Mouse (Mus musculus) lung, postnatal 0 days (tissue): Measurements from ENCODE around the gene Man2a1. TPM values are rescaled to one million over a fixed set of nuclear protein-coding genes. Genes with fewer than 3 reads are reported as not detected.

Experiments
- ATAC-seq: fragments of 200-750 bp; cut with Nextera tagmentation; 2 replicates; pipeline ENCODE4 v1.8.0; 2017; ENCODE audit warnings: moderate library complexity
- DNase-seq: peaks from one replicate; pipeline ENCODE4 v3.0.0-alpha.2; 2016; ENCODE audit warnings: low spot score
- H3K27ac ChIP-seq: fragments of 300-500 bp; sonication (generic); 2 replicates; pipeline ENCODE4 v1.5.1; 2014; ENCODE audit warnings: antibody characterized with exemption, mild to moderate bottlenecking, low read length, mixed read lengths
- H3K27me3 ChIP-seq: fragments of 300-500 bp; sonication (generic); replicated peaks from 2 replicates; pipeline ENCODE4 v1.6.1; 2014; ENCODE audit warnings: low read length, mixed read lengths; ENCODE audit not compliant: insufficient read depth
- H3K36me3 ChIP-seq: fragments of 300-500 bp; sonication (generic); 2 replicates; pipeline ENCODE4 v1.6.1; 2014; ENCODE audit warnings: low read length, mixed read lengths; ENCODE audit not compliant: insufficient read depth
- H3K4me1 ChIP-seq: fragments of 300-500 bp; sonication (generic); 2 replicates; pipeline ENCODE4 v1.6.1; 2014; ENCODE audit warnings: antibody characterized with exemption, low read depth, low read length, mixed read lengths; ENCODE audit not compliant: insufficient read depth
- H3K4me2 ChIP-seq: fragments of 300-500 bp; sonication (generic); replicated peaks from 2 replicates; pipeline ENCODE4 v1.6.1; 2014; ENCODE audit warnings: low read depth, mild to moderate bottlenecking, low read length, moderate library complexity, mixed read lengths
- H3K4me3 ChIP-seq: fragments of 300-500 bp; sonication (generic); 2 replicates; pipeline ENCODE4 v1.5.1; 2014; ENCODE audit warnings: low read depth, low read length
- H3K9ac ChIP-seq: fragments of 300-500 bp; sonication (generic); replicated peaks from 2 replicates; pipeline ENCODE4 v1.6.1; 2014; ENCODE audit warnings: low read depth, mild to moderate bottlenecking
- H3K9me3 ChIP-seq: fragments of 300-500 bp; sonication (generic); 2 replicates; pipeline ENCODE4 v1.6.1; 2016; ENCODE audit warnings: low read length, mixed read lengths
- CTCF ChIP-seq: IDR thresholded peaks from 2 replicates; pipeline ENCODE4 v1.5.1; 2016; ENCODE audit warnings: antibody characterized with exemption, mild to moderate bottlenecking
- EP300 ChIP-seq: IDR thresholded peaks from 2 replicates; pipeline ENCODE4 v1.6.1; 2016; ENCODE audit warnings: antibody characterized with exemption, mild to moderate bottlenecking, control low read depth
- WGBS: fragments of 180-500 bp; shearing (Covaris S2); extraction: QIAGEN DNeasy Blood & Tissue Kit; methylation state at CpG from one replicate; pipeline ENCODE4 v1.1.7; 2014; 5-methylcytosine and 5-hydroxymethylcytosine counted together
- polyA plus RNA-seq: library from polyadenylated mRNA; unstranded; fragments of >200 nt; fragmentation: Nextera tagmentation; extraction: Ambion mirVana; gene quantifications from 2 replicates; pipeline ENCODE4 v1.2.1, GENCODE M21; 2015

Man2a1 gene
- polyA plus RNA-seq, 1 experiment from 2014 or later: 9.7 TPM

GRCm38 (mm10) chr17:64601091-64601750 lies 685 bp downstream of the Man2a1 start:
- ATAC-seq: peak; percentile 41
- peak overlapping the region; percentile 89 for H3K9ac ChIP-seq
- WGBS: 2% methylated on average over 54 of the region's 73 CpGs
- DNase-seq: peak; percentile 60
- H3K27ac ChIP-seq: peak overlapping the region; percentile 92
- peak overlapping the region; percentile 93 for H3K4me3 ChIP-seq
- peak; percentile 3; the same call in 1 of the 2 replicates for TF ChIP-seq CTCF
- TF ChIP-seq EP300: no peak
- H3K36me3 ChIP-seq: no peaks in the 10 kb centered on the region
- peak overlapping the region; percentile 91 for H3K4me2 ChIP-seq
- no peaks in the 10 kb centered on the region for H3K27me3 ChIP-seq
- peaks cover 18% of the 10 kb centered on the region; the same call in 1 of the 2 replicates for H3K4me1 ChIP-seq
- H3K9me3 ChIP-seq: no peaks in the 10 kb centered on the region

DNA sequence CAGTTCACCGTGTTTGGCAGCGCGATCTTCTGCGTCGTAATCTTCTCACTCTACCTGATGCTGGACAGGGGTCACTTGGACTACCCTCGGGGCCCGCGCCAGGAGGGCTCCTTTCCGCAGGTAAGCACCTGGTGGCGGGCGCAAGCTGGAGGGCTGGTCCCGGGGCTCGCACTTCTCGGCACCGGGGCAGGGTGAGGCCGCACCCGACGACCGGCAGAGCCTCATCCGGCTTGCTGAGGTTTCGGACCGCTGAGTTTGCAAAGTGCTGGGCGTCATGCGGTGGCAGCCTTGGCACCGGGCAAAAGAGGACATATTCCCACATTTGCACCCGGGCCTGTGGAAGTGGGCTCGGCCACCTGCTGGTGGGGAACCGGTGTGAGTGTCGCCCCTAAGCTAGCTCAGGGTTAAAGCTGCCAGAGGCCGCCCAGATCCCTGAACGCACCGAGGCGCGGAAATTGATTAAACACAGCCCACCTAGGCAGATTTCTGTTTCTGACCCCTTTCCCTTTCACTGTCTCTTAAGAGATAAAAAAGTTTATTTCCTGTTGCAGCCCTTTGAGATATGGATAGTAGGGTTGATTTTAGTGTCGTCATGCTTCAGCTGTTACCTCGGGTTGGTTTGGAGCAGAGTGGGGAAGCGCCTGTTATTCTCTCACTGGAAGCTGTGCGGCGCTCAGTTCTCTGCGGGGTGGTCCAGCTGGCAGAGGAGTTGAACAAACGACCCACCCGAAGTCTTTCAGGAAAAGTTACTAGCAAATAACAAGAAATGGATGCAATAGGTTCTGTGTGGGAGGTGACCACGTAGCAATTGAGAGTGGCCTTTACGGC lies 1.4 kb downstream of the Man2a1 start:
- H3K27ac ChIP-seq: peak overlapping the region; percentile 92
- ATAC-seq: peak; percentile 30
- peak; percentile 91 for DNase-seq
- H3K36me3 ChIP-seq: no peaks in the 10 kb centered on the region
- peaks cover 19% of the 10 kb centered on the region; the same call in 1 of the 2 replicates for H3K4me1 ChIP-seq
- peak overlapping the region; percentile 89 for H3K9ac ChIP-seq
- H3K4me3 ChIP-seq: peak overlapping the region; percentile 93
- under 1% methylated on average over 42 of the region's 44 CpGs for WGBS
- H3K4me2 ChIP-seq: peak overlapping the region; percentile 91
- TF ChIP-seq CTCF (peak; percentile 64), EP300 (no peak)
- no peaks in the 10 kb centered on the region for H3K27me3 ChIP-seq
- H3K9me3 ChIP-seq: no peaks in the 10 kb centered on the region

DNA sequence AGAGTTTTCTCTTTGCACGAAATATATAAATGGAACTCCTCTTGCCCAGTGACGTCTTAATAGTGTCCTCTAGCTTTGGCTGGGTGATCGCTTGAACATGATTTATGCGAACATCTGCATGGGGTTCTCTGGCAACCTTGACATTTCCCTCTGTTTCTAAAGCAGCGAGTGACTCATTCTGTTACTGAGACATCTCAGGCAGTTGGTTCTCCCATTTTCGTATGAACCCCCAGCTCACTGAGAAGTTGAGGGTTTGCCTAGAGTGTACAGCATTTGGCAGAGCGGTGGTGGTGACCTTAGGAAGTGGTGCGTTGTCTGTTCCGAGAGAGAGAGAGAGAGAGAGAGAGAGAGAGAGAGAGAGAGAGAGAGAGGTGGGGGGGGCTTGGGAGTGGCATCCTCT lies 2.6 kb downstream of the Man2a1 start:
- peak; percentile 79 for DNase-seq
- Histone ChIP-seq H3K27ac (peak overlapping the region; percentile 92), H3K4me1 (peaks cover 19% of the 10 kb centered on the region; the same call in 1 of the 2 replicates), H3K9me3 (no peaks in the 10 kb centered on the region), H3K4me2 (peak overlapping the region; percentile 91), H3K4me3 (peak overlapping the region; percentile 93; the same call in 1 of the 2 replicates), H3K9ac (no peak overlapping the region), H3K36me3 (no peaks in the 10 kb centered on the region), H3K27me3 (no peaks in the 10 kb centered on the region)
- ATAC-seq: no peak
- WGBS: 38% methylated on average over 9 of the region's 9 CpGs
- TF ChIP-seq EP300 (no peak), CTCF (no peak)

GRCm38 (mm10) chr17:64603534-64603933 lies 3.0 kb downstream of the Man2a1 start:
- peak overlapping the region; percentile 91 for H3K4me2 ChIP-seq
- WGBS: 65% methylated on average over 5 of the region's 5 CpGs
- DNase-seq: no peak

GRCm38 (mm10) chr17:64604163-64604562 lies 3.6 kb downstream of the Man2a1 start:
- H3K27ac ChIP-seq: no peak overlapping the region
- WGBS: 48% methylated on average over 5 of the region's 5 CpGs
- no peak overlapping the region for H3K9ac ChIP-seq
- ATAC-seq: no peak
- no peak overlapping the region for H3K4me3 ChIP-seq
- H3K4me1 ChIP-seq: peaks cover 23% of the 10 kb centered on the region; the same call in 1 of the 2 replicates
- H3K36me3 ChIP-seq: no peaks in the 10 kb centered on the region
- DNase-seq: no peak
- no peaks in the 10 kb centered on the region for H3K27me3 ChIP-seq
- H3K9me3 ChIP-seq: no peaks in the 10 kb centered on the region
- H3K4me2 ChIP-seq: peak overlapping the region; percentile 91; the same call in 1 of the 2 replicates
- TF ChIP-seq EP300 (no peak), CTCF (no peak)

More at GRCm38 (mm10) chr17:64603534-64603933, 3.0 kb downstream of the Man2a1 start:
- peaks cover 19% of the 10 kb centered on the region; the same call in 1 of the 2 replicates for H3K4me1 ChIP-seq
- no peaks in the 10 kb centered on the region for H3K9me3 ChIP-seq
- no peaks in the 10 kb centered on the region for H3K36me3 ChIP-seq
- ATAC-seq: no peak
- no peak overlapping the region for H3K9ac ChIP-seq
- H3K4me3 ChIP-seq: peak overlapping the region; percentile 93; the same call in 1 of the 2 replicates
- 0 out of 2 replicates have a peak overlapping the region, but pooled peaks have one; percentile 51 for H3K27ac ChIP-seq
- TF ChIP-seq CTCF (no peak), EP300 (no peak)
- no peaks in the 10 kb centered on the region for H3K27me3 ChIP-seq

GRCm38 (mm10) chr17:64608228-64608627 lies 7.7 kb downstream of the Man2a1 start:
- Histone ChIP-seq H3K9ac (no peak overlapping the region), H3K36me3 (no peaks in the 10 kb centered on the region), H3K27ac (0 out of 2 replicates have a peak overlapping the region, but pooled peaks have one; percentile 64), H3K4me1 (peaks cover 22% of the 10 kb centered on the region; the same call in 1 of the 2 replicates), H3K27me3 (no peaks in the 10 kb centered on the region), H3K4me3 (no peak overlapping the region), H3K9me3 (no peaks in the 10 kb centered on the region), H3K4me2 (no peak overlapping the region)
- 84% methylated on average over 6 of the region's 6 CpGs for WGBS
- ATAC-seq: no peak
- DNase-seq: no peak
- TF ChIP-seq EP300 (no peak), CTCF (no peak)
